In genomic region chr4:106424560-106424959, GRCm38 (mm10) we compare ENCODE assay signal across 22 mouse cellular contexts. TPM values are rescaled to one million over a fixed set of nuclear protein-coding genes. Genes with fewer than 3 reads are reported as not detected.
"Had no signal": no experiment of that assay in that cellular context is flagged by ENCODE, and none has a peak within 500 bp of the region (broad histone marks: within the 10 kb centered on the region; RNA-seq: fewer than 3 reads in every experiment).

No protein-coding gene starts in this region.

- H3K9ac ChIP-seq: forebrain, embryonic 15.5 days; forebrain, postnatal 0 days; heart, embryonic 12.5 days; hindbrain, embryonic 13.5 days; hindbrain, embryonic 15.5 days; limb, embryonic 13.5 days; limb, embryonic 15.5 days; liver, embryonic 12.5 days; liver, embryonic 14.5 days had no signal

- H3K4me3 ChIP-seq: forebrain, embryonic 15.5 days; heart, embryonic 12.5 days; hindbrain, embryonic 13.5 days; hindbrain, embryonic 15.5 days; limb, embryonic 13.5 days; limb, embryonic 15.5 days; liver, embryonic 12.5 days had no signal

- H3K4me2 ChIP-seq: forebrain, embryonic 15.5 days; heart, embryonic 12.5 days; hindbrain, embryonic 13.5 days; hindbrain, embryonic 15.5 days; limb, embryonic 13.5 days; limb, embryonic 15.5 days; liver, embryonic 12.5 days had no signal

- H3K27ac ChIP-seq: forebrain, embryonic 15.5 days; hindbrain, embryonic 13.5 days; hindbrain, embryonic 15.5 days; hindbrain, postnatal 0 days; limb, embryonic 13.5 days; limb, embryonic 15.5 days; liver, embryonic 12.5 days; liver, embryonic 14.5 days had no signal

- H3K9me3 ChIP-seq: forebrain, embryonic 15.5 days; heart, embryonic 12.5 days; hindbrain, embryonic 13.5 days; hindbrain, embryonic 15.5 days; limb, embryonic 13.5 days; limb, embryonic 15.5 days; liver, embryonic 12.5 days had no signal

- DNase-seq: forebrain, postnatal 0 days; gastrocnemius, postnatal 14 days; gastrocnemius, postnatal 36 days; heart, adult 18-20 months; heart, postnatal 10 days; layer of hippocampus, adult 9-11 months; layer of hippocampus, postnatal 36 days; left cerebral cortex, postnatal 4 days; lung, adult 18-20 months had no signal

- H3K4me1 ChIP-seq: forebrain, embryonic 15.5 days; heart, embryonic 12.5 days; hindbrain, embryonic 13.5 days; hindbrain, embryonic 15.5 days; limb, embryonic 13.5 days; limb, embryonic 15.5 days; liver, embryonic 12.5 days had no signal

- H3K27me3 ChIP-seq: forebrain, embryonic 15.5 days; heart, embryonic 12.5 days; hindbrain, embryonic 13.5 days; hindbrain, embryonic 15.5 days; limb, embryonic 13.5 days; limb, embryonic 15.5 days; liver, embryonic 12.5 days had no signal

- ATAC-seq: forebrain, embryonic 15.5 days; forebrain, postnatal 0 days; hindbrain, postnatal 0 days; intestine, embryonic 16.5 days; liver, embryonic 12.5 days had no signal

RNA-seq across cellular contexts. Expression of gene Pcsk9, which starts 39.6 kb away (rescaled TPM):
- total RNA-seq: gastrocnemius, adult 18-20 months; gastrocnemius, adult 8-10 months; gastrocnemius, postnatal 14 days; heart, adult 18-20 months; heart, postnatal 10 days; heart, postnatal 25 days; layer of hippocampus, postnatal 36 days had no signal
